Mouse (Mus musculus) central nervous system, embryonic 11.5 days (tissue): ENCODE results near the gene Rem2. TPM values are rescaled to one million over a fixed set of nuclear protein-coding genes. Genes with fewer than 3 reads are reported as not detected.

Source experiments
- polyA plus RNA-seq: library from polyadenylated mRNA; depleted of rRNA; stranded (reverse); fragments of >200 nt; gene quantifications from 2 replicates; pipeline ENCODE4 v1.2.3, GENCODE M21; 2012; rRNA removed

The Rem2 gene
- 12.4 and 13.4 TPM in 2 replicates for polyA plus RNA-seq

GRCm38 (mm10) chr14:54475941-54476844 lies at the start of gene Rem2:
Rem2 (plus strand) TSS chr14:54476100.

GRCm38 (mm10) chr14:54426689-54427398 lies 49.1 kb upstream of the Rem2 start, which contains the start of gene Mrpl52:
Mrpl52 (plus strand) TSS chr14:54426909.

GRCm38 (mm10) chr14:54431334-54432077 lies 44.4 kb upstream of the Rem2 start, which contains the start of gene Mmp14:
Mmp14 (plus strand) TSS chr14:54431612.

GRCm38 (mm10) chr14:54463959-54464292 lies 12.0 kb upstream of the Rem2 start, which contains the start of gene Lrp10:
Lrp10 (plus strand) TSS chr14:54464137.

Other genes with a start within 250 kb of the Rem2 start
- 135 and 151 TPM in 2 replicates for gene Dad1, start 222.0 kb upstream of the Rem2 start, polyA plus RNA-seq
- 11.8 and 21.6 TPM in 2 replicates for gene Abhd4, start 221.9 kb upstream of the Rem2 start, polyA plus RNA-seq
- not detected in 2 replicates for gene Olfr49, start 191.2 kb upstream of the Rem2 start, polyA plus RNA-seq
- 45.3 and 69.9 TPM in 2 replicates for gene Oxa1l, start 115.3 kb upstream of the Rem2 start, polyA plus RNA-seq
- gene Slc7a7, start 58.3 kb upstream of the Rem2 start, polyA plus RNA-seq: 3.5 and 5.9 TPM in 2 replicates
- 210 and 357 TPM in 2 replicates for gene Mrpl52, start 49.2 kb upstream of the Rem2 start, polyA plus RNA-seq
- gene Mmp14, start 44.5 kb upstream of the Rem2 start, polyA plus RNA-seq: 85.8 and 130 TPM in 2 replicates
- gene Lrp10, start 12.0 kb upstream of the Rem2 start, polyA plus RNA-seq: 17.4 and 22.5 TPM in 2 replicates
- gene Prmt5, start 41.4 kb downstream of the Rem2 start, polyA plus RNA-seq: 95.6 and 97.4 TPM in 2 replicates
- gene Haus4, start 78.5 kb downstream of the Rem2 start, polyA plus RNA-seq: 31.8 and 35.7 TPM in 2 replicates
- 40.6 and 48.1 TPM in 2 replicates for gene Ajuba, start 101.5 kb downstream of the Rem2 start, polyA plus RNA-seq
- 11.1 and 13.7 TPM in 2 replicates for gene 4931414P19Rik, start 129.9 kb downstream of the Rem2 start, polyA plus RNA-seq
- gene Psmb5, start 141.9 kb downstream of the Rem2 start, polyA plus RNA-seq: 240 and 312 TPM in 2 replicates
- gene Psmb11, start 145.3 kb downstream of the Rem2 start, polyA plus RNA-seq: 0.10 and 0.24 TPM in 2 replicates
- gene Gm17606, start 164.9 kb downstream of the Rem2 start, polyA plus RNA-seq: not detected in 2 replicates
- gene Cdh24, start 165.3 kb downstream of the Rem2 start, polyA plus RNA-seq: 45.1 and 50.9 TPM in 2 replicates
- gene 1700123O20Rik, start 210.1 kb downstream of the Rem2 start, polyA plus RNA-seq: 77.0 and 90.6 TPM in 2 replicates
- gene Acin1, start 210.8 kb downstream of the Rem2 start, polyA plus RNA-seq: 400 and 680 TPM in 2 replicates
- gene Gm29776, start 222.7 kb downstream of the Rem2 start, polyA plus RNA-seq: 0.02 TPM in 1 of 2 replicates, not detected in the other
- gene Cebpe, start 236.1 kb downstream of the Rem2 start, polyA plus RNA-seq: 0.20 and 0.64 TPM in 2 replicates